ENCODE assay signal across 18 mouse cellular contexts in the genomic region with DNA sequence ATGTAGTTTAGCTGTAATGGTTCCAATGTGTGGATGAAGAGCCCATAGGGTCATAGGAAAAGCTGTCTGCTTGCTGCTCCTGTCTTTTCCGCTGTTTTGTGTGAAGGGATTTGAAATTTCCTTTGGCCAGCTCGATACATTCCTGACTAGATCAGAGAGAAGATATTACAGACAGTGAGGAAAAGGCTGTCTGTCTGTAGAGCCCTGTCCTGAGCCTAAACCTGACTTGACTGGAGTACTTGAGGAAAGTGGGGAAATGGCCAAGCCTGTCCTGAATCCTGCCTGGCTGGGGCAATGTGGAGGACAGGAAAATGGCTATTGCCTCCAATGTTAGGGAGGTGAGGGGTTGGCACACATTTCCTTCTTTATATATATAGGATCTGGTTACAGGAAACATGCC.
DNase-seq lines count a peak whose midpoint lies in the region; ATAC-seq and TF ChIP-seq lines count a peak whose summit lies in the region.
"Had no signal": no experiment of that assay in that cellular context is flagged by ENCODE, and none has a peak within 500 bp of the region (broad histone marks: within the 10 kb centered on the region; RNA-seq: fewer than 3 reads in every experiment).

No protein-coding gene starts in this region.

- H3K27me3 ChIP-seq in intestine, embryonic 16.5 days (replicated peaks; ENCODE audit: control insufficient read depth, insufficient read depth, low read length): no peaks in the 10 kb centered on the region
- no peaks in the 10 kb centered on the region for H3K27me3 ChIP-seq in intestine, postnatal 0 days (replicated peaks; ENCODE audit: control insufficient read depth, insufficient read depth, low read length)
- H3K27me3 ChIP-seq in hindbrain, embryonic 10.5 days (ENCODE audit: insufficient read depth, poor library complexity, severe bottlenecking): no peaks in the 10 kb centered on the region
- H3K27me3 ChIP-seq: embryonic facial prominence, embryonic 12.5 days; heart, embryonic 12.5 days; liver, embryonic 15.5 days; midbrain, embryonic 12.5 days; neural tube, embryonic 12.5 days had no signal

- no peak overlapping the region for H3K9ac ChIP-seq in intestine, embryonic 16.5 days (ENCODE audit: low read depth, low read length)
- H3K9ac ChIP-seq in intestine, postnatal 0 days (ENCODE audit: low read depth, low read length): no peak overlapping the region
- H3K9ac ChIP-seq: embryonic facial prominence, embryonic 12.5 days; forebrain, postnatal 0 days; heart, embryonic 12.5 days; liver, embryonic 15.5 days; midbrain, embryonic 12.5 days; neural tube, embryonic 12.5 days had no signal

- H3K36me3 ChIP-seq in intestine, embryonic 16.5 days (ENCODE audit: control insufficient read depth, insufficient read depth, low read length): no peaks in the 10 kb centered on the region
- no peaks in the 10 kb centered on the region for H3K36me3 ChIP-seq in intestine, postnatal 0 days (ENCODE audit: control insufficient read depth, insufficient read depth)
- no peaks in the 10 kb centered on the region for H3K36me3 ChIP-seq in hindbrain, embryonic 10.5 days
- H3K36me3 ChIP-seq: embryonic facial prominence, embryonic 12.5 days; heart, embryonic 12.5 days; liver, embryonic 15.5 days; midbrain, embryonic 12.5 days; neural tube, embryonic 12.5 days had no signal

- H3K27ac ChIP-seq in intestine, embryonic 16.5 days (ENCODE audit: low read length): 0 out of 2 replicates have a peak overlapping the region, but pooled peaks have one; percentile 2
- H3K27ac ChIP-seq in intestine, postnatal 0 days (ENCODE audit: low read depth, low read length): no peak overlapping the region
- no peak overlapping the region for H3K27ac ChIP-seq in hindbrain, embryonic 10.5 days
- H3K27ac ChIP-seq: embryonic facial prominence, embryonic 12.5 days; layer of hippocampus, adult 2 months; liver, embryonic 15.5 days; midbrain, embryonic 12.5 days; neural tube, embryonic 12.5 days had no signal

- H3K4me3 ChIP-seq in intestine, embryonic 16.5 days (ENCODE audit: low read length): no peak overlapping the region
- no peak overlapping the region for H3K4me3 ChIP-seq in intestine, postnatal 0 days (ENCODE audit: low read depth, low read length)
- no peak overlapping the region for H3K4me3 ChIP-seq in hindbrain, embryonic 10.5 days
- H3K4me3 ChIP-seq: embryonic facial prominence, embryonic 12.5 days; heart, embryonic 12.5 days; layer of hippocampus, adult 2 months; liver, embryonic 15.5 days; midbrain, embryonic 12.5 days; neural tube, embryonic 12.5 days had no signal

- H3K9me3 ChIP-seq in intestine, embryonic 16.5 days (ENCODE audit: control insufficient read depth, low read length): no peaks in the 10 kb centered on the region
- no peaks in the 10 kb centered on the region for H3K9me3 ChIP-seq in intestine, postnatal 0 days (ENCODE audit: control insufficient read depth)
- H3K9me3 ChIP-seq in hindbrain, embryonic 10.5 days: no peaks in the 10 kb centered on the region
- H3K9me3 ChIP-seq: embryonic facial prominence, embryonic 12.5 days; heart, embryonic 12.5 days; liver, embryonic 15.5 days; midbrain, embryonic 12.5 days; neural tube, embryonic 12.5 days had no signal

- no peaks in the 10 kb centered on the region for H3K4me1 ChIP-seq in intestine, embryonic 16.5 days (ENCODE audit: control insufficient read depth, insufficient read depth, low read length)
- no peaks in the 10 kb centered on the region for H3K4me1 ChIP-seq in intestine, postnatal 0 days (replicated peaks; ENCODE audit: control insufficient read depth, insufficient read depth, low read length)
- H3K4me1 ChIP-seq in hindbrain, embryonic 10.5 days (replicated peaks): no peaks in the 10 kb centered on the region
- H3K4me1 ChIP-seq: embryonic facial prominence, embryonic 12.5 days; liver, embryonic 15.5 days; midbrain, embryonic 12.5 days; neural tube, embryonic 12.5 days had no signal

- no peak for ATAC-seq in intestine, embryonic 16.5 days
- no peak for ATAC-seq in intestine, postnatal 0 days
- ATAC-seq: forebrain, postnatal 0 days had no signal

- DNase-seq in kidney, adult 11 months: peak; percentile 17
- peak; percentile 10 to 38 for DNase-seq in kidney, adult 8-10 months
- DNase-seq in kidney, postnatal 14 days: peak; percentile 29
- DNase-seq in adrenal gland, postnatal 14 days: no peak
- DNase-seq in hindbrain, embryonic 10.5 days (ENCODE audit: low spot score): no peak
- DNase-seq: adrenal gland, adult 2 months; cerebellum, adult 9-11 months; forebrain, postnatal 0 days; layer of hippocampus, postnatal 36 days; right cerebral cortex, adult 18-20 months had no signal

- no peak overlapping the region for H3K4me2 ChIP-seq in intestine, embryonic 16.5 days (ENCODE audit: low read depth, low read length)
- no peak overlapping the region for H3K4me2 ChIP-seq in intestine, postnatal 0 days (replicated peaks; ENCODE audit: low read depth)
- H3K4me2 ChIP-seq: embryonic facial prominence, embryonic 12.5 days; heart, embryonic 12.5 days; liver, embryonic 15.5 days; midbrain, embryonic 12.5 days; neural tube, embryonic 12.5 days had no signal

- WGBS in intestine, embryonic 16.5 days: 64% methylated on average over 2 of the region's 2 CpGs
- 74% methylated on average over 2 of the region's 2 CpGs for WGBS in intestine, postnatal 0 days
- 84% methylated on average over 2 of the region's 2 CpGs for WGBS in hindbrain, embryonic 10.5 days

- TF ChIP-seq CTCF in intestine, postnatal 0 days (IDR thresholded peaks at IDR 0.05; ENCODE audit: low read depth): no peak

Comparison
In these comparisons a context has a peak if more than half of its experiments do, and no peak if none do; other contexts are left out.
1. DNase-seq: peak in kidney, adult 11 months (single experiment), kidney, adult 8-10 months (2 of 2) and kidney, postnatal 14 days (single experiment); none in adrenal gland, postnatal 14 days (single experiment) and hindbrain, embryonic 10.5 days (single experiment).